Mouse (Mus musculus): ENCODE measurements around the gene Cdkn2d. TPM values are rescaled to one million over a fixed set of nuclear protein-coding genes. Genes with fewer than 3 reads are reported as not detected.
A peak's percentile ranks its signal among the peaks of the same experiment; 100 is the strongest.

Gene Cdkn2d
- polyA plus RNA-seq (2012; rRNA removed), result 43.2 and 48.1 TPM in 2 replicates
- polyA plus RNA-seq (2014; fragmentation: Nextera tagmentation; extraction: Ambion mirVana), result 51.1 and 56.0 TPM in 2 replicates

DNA sequence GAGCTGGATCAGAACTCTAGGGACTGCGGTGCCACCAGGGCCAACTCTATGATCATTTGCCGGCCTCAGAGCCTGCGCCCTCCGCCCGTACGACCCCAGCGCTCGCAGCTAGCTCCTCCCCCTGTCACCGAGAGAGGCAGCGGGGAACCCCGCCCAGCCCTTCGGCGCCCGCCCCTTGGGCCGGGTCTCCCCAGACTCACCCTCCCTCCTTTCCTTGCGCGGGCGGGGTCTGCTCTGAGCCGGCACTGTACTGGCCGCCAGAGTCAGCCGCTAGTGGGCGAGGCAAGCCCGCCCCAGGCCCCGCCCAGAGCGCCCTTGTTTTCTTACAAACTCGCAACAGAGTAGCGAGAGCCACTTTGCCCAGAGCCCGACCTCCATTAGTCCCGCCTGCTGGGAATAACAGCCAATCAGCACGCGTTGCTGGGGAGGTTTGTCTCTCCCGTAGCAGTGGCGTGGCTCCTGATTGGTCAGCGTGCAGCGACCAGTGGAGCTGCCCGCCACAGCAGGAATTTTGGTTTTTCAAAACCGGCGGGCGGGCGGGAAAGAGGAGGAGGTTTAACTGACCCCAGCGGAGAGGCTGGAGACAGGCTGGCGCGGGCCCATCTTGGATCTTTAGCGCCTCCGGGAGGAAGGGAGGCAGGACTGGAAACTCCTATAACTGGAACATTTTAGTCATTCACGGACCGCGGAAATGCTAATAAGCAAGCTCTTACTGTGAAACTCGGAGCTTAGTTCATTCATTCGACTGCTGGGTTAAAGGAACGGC is at the start of gene Cdkn2d:
Gene Cdkn2d, minus strand, starts transcription at position 386 of the 766 bp plus-strand sequence.
- Histone ChIP-seq H3K36me3 (ENCODE audit: control insufficient read depth, insufficient read depth, low read length) (no peaks in the 10 kb centered on the region), H3K4me2 (replicated peaks; ENCODE audit: low read depth, low read length, severe bottlenecking) (peak within 1 kb of the TSS; percentile 70), H3K4me3 (replicated peaks; ENCODE audit: low read length) (peak within 1 kb of the TSS; percentile 77), H3K27ac (replicated peaks; ENCODE audit: low read depth, low read length) (peak within 1 kb of the TSS; percentile 77), H3K9ac (ENCODE audit: low read depth, low read length, severe bottlenecking) (peak within 1 kb of the TSS; percentile 71), H3K27me3 (ENCODE audit: control insufficient read depth, insufficient read depth, low read length) (no peaks in the 10 kb centered on the region), H3K4me1 (ENCODE audit: control insufficient read depth, insufficient read depth, low read length) (peaks cover 35% of the 10 kb centered on the region), H3K9me3 (ENCODE audit: control insufficient read depth, low read length) (no peaks in the 10 kb centered on the region)
- ATAC-seq (ENCODE audit: low FRiP score, low read depth) (peak; percentile 95), DNase-seq (ENCODE audit: low spot score) (peak; percentile 100)
- TF ChIP-seq POLR2A (IDR thresholded peaks at IDR 0.05; ENCODE audit: borderline replicate concordance, extremely low read depth, insufficient read depth, insufficient read length), result peak; percentile 30; the same call in 1 of the 2 replicates
- WGBS, result under 1% methylated on average over 48 of the region's 51 CpGs

DNA sequence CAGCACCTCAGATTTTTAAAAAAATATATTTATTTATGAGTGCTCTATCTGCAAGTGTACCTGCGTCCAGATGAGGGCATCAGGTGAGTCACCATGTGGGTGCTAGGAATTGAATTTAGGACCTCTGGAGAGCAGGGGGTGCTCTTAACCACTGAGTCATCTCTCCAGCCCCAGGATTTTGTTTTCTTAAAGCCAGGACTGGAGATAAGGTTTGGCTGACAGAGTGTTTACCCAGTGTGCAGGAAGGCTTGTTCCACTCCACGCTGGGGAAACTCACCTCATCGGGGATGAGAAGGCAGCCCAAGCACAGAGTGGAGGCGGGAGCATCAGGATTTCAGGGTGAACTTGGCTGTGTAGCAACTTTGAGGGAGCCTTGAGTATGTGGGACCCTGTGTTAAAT is 49.2 kb upstream of the Cdkn2d start:
- ATAC-seq (ENCODE audit: low FRiP score, low read depth) (no peak), DNase-seq (ENCODE audit: low spot score) (no peak)
- 94% methylated on average over 4 of the region's 4 CpGs for WGBS
- H3K9me3 ChIP-seq (ENCODE audit: control insufficient read depth, low read length), result no peaks in the 10 kb centered on the region
- no peaks in the 10 kb centered on the region for H3K27me3 ChIP-seq (ENCODE audit: control insufficient read depth, insufficient read depth, low read length)
- H3K27ac ChIP-seq (replicated peaks; ENCODE audit: low read depth, low read length), result no peak overlapping the region
- no peak overlapping the region for H3K4me2 ChIP-seq (replicated peaks; ENCODE audit: low read depth, low read length, severe bottlenecking)
- H3K4me3 ChIP-seq (replicated peaks; ENCODE audit: low read length), result no peak overlapping the region
- peaks cover 50% of the 10 kb centered on the region for H3K36me3 ChIP-seq (ENCODE audit: control insufficient read depth, insufficient read depth, low read length)
- H3K4me1 ChIP-seq (ENCODE audit: control insufficient read depth, insufficient read depth, low read length), result peaks cover 4% of the 10 kb centered on the region; the same call in 1 of the 2 replicates
- H3K9ac ChIP-seq (ENCODE audit: low read depth, low read length, severe bottlenecking), result no peak overlapping the region
- no peak for TF ChIP-seq POLR2A (IDR thresholded peaks at IDR 0.05; ENCODE audit: borderline replicate concordance, extremely low read depth, insufficient read depth, insufficient read length)

GRCm38 (mm10) chr9:21337652-21338051 is 46.4 kb upstream of the Cdkn2d start:
- H3K27me3 ChIP-seq (ENCODE audit: control insufficient read depth, insufficient read depth, low read length), result no peaks in the 10 kb centered on the region
- H3K27ac ChIP-seq (replicated peaks; ENCODE audit: low read depth, low read length), result no peak overlapping the region
- H3K9me3 ChIP-seq (ENCODE audit: control insufficient read depth, low read length), result no peaks in the 10 kb centered on the region
- no peak overlapping the region; the same call in 1 of the 2 replicates for H3K4me2 ChIP-seq (replicated peaks; ENCODE audit: low read depth, low read length, severe bottlenecking)
- no peak for TF ChIP-seq POLR2A (IDR thresholded peaks at IDR 0.05; ENCODE audit: borderline replicate concordance, extremely low read depth, insufficient read depth, insufficient read length)
- peak overlapping the region; percentile 22 for H3K4me3 ChIP-seq (replicated peaks; ENCODE audit: low read length)
- DNase-seq (ENCODE audit: low spot score) (peak; percentile 19), ATAC-seq (ENCODE audit: low FRiP score, low read depth) (0 out of 2 replicates have a peak, but pooled peaks have one; percentile 46)
- peaks cover 30% of the 10 kb centered on the region for H3K36me3 ChIP-seq (ENCODE audit: control insufficient read depth, insufficient read depth, low read length)
- H3K4me1 ChIP-seq (ENCODE audit: control insufficient read depth, insufficient read depth, low read length), result peaks cover 5% of the 10 kb centered on the region; the same call in 1 of the 2 replicates
- peak overlapping the region; percentile 25; the same call in 1 of the 2 replicates for H3K9ac ChIP-seq (ENCODE audit: low read depth, low read length, severe bottlenecking)
- WGBS, result 23% methylated on average over 18 of the region's 20 CpGs

DNA sequence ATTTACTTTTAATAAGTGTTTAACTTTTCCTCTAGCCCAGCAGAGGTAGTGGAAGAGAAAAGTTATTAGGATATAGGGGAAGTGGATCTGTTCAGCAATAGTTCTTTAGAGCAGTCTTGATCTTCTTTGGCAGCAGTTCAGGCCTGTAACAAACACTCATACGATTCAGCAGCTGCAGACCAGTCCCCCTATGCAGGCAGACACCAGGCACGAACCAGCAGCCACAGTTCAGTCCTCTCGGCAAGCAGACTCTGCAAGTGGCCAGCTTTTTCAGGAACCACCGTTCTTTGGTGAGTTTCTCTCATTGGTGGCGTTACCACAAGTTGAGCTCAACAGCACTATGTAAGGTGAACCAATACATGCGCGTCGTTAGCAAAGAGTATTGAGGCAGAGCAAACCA is 45.3 kb upstream of the Cdkn2d start:
- H3K4me2 ChIP-seq (replicated peaks; ENCODE audit: low read depth, low read length, severe bottlenecking), result no peak overlapping the region
- no peak overlapping the region for H3K4me3 ChIP-seq (replicated peaks; ENCODE audit: low read length)
- H3K9ac ChIP-seq (ENCODE audit: low read depth, low read length, severe bottlenecking), result no peak overlapping the region
- H3K9me3 ChIP-seq (ENCODE audit: control insufficient read depth, low read length), result no peaks in the 10 kb centered on the region
- H3K27me3 ChIP-seq (ENCODE audit: control insufficient read depth, insufficient read depth, low read length), result no peaks in the 10 kb centered on the region
- no peak overlapping the region for H3K27ac ChIP-seq (replicated peaks; ENCODE audit: low read depth, low read length)
- no peak for TF ChIP-seq POLR2A (IDR thresholded peaks at IDR 0.05; ENCODE audit: borderline replicate concordance, extremely low read depth, insufficient read depth, insufficient read length)
- WGBS, result 79% methylated on average over 8 of the region's 8 CpGs
- ATAC-seq (ENCODE audit: low FRiP score, low read depth) (no peak), DNase-seq (ENCODE audit: low spot score) (no peak)
- peaks cover 18% of the 10 kb centered on the region for H3K36me3 ChIP-seq (ENCODE audit: control insufficient read depth, insufficient read depth, low read length)
- H3K4me1 ChIP-seq (ENCODE audit: control insufficient read depth, insufficient read depth, low read length), result peaks cover 7% of the 10 kb centered on the region; the same call in 1 of the 2 replicates

DNA sequence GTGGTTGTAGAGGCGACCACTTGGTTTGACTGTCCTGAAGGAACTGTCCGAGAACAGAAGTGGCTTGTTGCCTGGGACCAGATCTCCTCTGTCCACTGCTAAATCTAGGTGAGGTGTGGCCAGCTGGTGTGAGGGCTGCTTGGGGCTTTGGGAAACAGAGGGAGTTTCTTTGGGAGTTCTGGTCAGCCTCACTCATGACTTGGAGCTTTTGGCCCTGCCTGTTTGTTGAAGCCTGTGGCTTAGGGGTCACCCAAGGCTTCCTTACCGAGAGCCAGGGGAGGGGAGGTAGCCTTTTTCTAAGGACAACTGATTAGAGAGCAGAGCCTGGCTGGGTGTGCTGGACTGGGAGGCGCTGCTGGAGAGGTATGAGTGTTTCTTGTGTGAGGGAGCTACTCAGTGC is 44.2 kb upstream of the Cdkn2d start:
- 83% methylated on average over 4 of the region's 4 CpGs for WGBS

More for the DNA sequence above, 44.2 kb upstream of the Cdkn2d start:
- TF ChIP-seq POLR2A (IDR thresholded peaks at IDR 0.05; ENCODE audit: borderline replicate concordance, extremely low read depth, insufficient read depth, insufficient read length), result no peak
- Histone ChIP-seq H3K9ac (ENCODE audit: low read depth, low read length, severe bottlenecking) (no peak overlapping the region), H3K4me2 (replicated peaks; ENCODE audit: low read depth, low read length, severe bottlenecking) (no peak overlapping the region), H3K27me3 (ENCODE audit: control insufficient read depth, insufficient read depth, low read length) (no peaks in the 10 kb centered on the region), H3K36me3 (ENCODE audit: control insufficient read depth, insufficient read depth, low read length) (peaks cover 7% of the 10 kb centered on the region; the same call in 1 of the 2 replicates), H3K4me3 (replicated peaks; ENCODE audit: low read length) (no peak overlapping the region), H3K9me3 (ENCODE audit: control insufficient read depth, low read length) (no peaks in the 10 kb centered on the region; the same call in 1 of the 2 replicates), H3K4me1 (ENCODE audit: control insufficient read depth, insufficient read depth, low read length) (peaks cover 7% of the 10 kb centered on the region; the same call in 1 of the 2 replicates), H3K27ac (replicated peaks; ENCODE audit: low read depth, low read length) (no peak overlapping the region)
- ATAC-seq (ENCODE audit: low FRiP score, low read depth) (no peak), DNase-seq (ENCODE audit: low spot score) (no peak)
